Comparison of ENCODE assay signal across 10 mouse cellular contexts in the genomic region with DNA sequence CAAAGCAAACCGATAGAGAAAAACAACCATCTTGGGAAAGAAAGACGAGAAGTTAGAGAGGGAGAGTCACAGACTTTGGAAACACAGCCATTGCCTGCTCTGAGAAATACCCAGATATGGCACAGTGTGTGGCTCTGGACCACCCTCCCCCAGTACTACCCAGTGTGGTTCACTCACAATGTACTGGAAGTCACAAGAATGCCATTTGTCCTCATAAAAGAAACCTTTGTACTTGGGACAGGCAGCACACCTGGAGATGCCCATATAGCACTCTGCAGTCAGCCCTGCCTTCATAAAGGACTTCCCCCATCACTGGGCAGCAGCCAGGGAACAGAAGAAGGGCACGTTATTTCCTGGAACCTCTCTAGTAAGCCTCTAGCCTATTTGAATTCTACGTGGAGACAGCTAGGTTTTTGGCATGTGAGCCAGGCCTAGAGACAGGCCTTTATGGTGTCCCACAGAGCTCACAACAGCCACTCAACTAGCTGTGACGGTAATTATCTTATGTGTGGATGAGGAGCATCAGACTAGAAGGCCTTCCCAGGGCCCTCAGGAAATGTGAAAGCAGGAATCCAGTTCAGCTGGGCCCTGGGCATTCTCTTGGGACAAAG.
DNase-seq lines count a peak whose midpoint lies in the region; ATAC-seq lines count a peak whose summit lies in the region.
"Had no signal": no experiment of that assay in that cellular context is flagged by ENCODE, and none has a peak within 500 bp of the region (broad histone marks: within the 10 kb centered on the region; RNA-seq: fewer than 3 reads in every experiment).

No protein-coding gene starts in this region.

- no peaks in the 10 kb centered on the region for H3K36me3 ChIP-seq in forebrain, embryonic 14.5 days (ENCODE audit: control insufficient read depth, insufficient read depth, low read length)
- no peaks in the 10 kb centered on the region for H3K36me3 ChIP-seq in forebrain, embryonic 12.5 days (replicated peaks)
- no peaks in the 10 kb centered on the region for H3K36me3 ChIP-seq in kidney, embryonic 16.5 days (ENCODE audit: insufficient read depth, low read length)
- H3K36me3 ChIP-seq in intestine, embryonic 16.5 days (ENCODE audit: control insufficient read depth, insufficient read depth, low read length), result no peaks in the 10 kb centered on the region
- H3K36me3 ChIP-seq: liver, embryonic 13.5 days had no signal

- no peak overlapping the region for H3K4me2 ChIP-seq in forebrain, embryonic 14.5 days (ENCODE audit: low read length)
- H3K4me2 ChIP-seq in forebrain, embryonic 12.5 days, result no peak overlapping the region
- H3K4me2 ChIP-seq in kidney, embryonic 16.5 days (replicated peaks; ENCODE audit: low read depth, low read length), result no peak overlapping the region
- no peak overlapping the region for H3K4me2 ChIP-seq in intestine, embryonic 16.5 days (ENCODE audit: low read depth, low read length)
- H3K4me2 ChIP-seq: liver, embryonic 13.5 days had no signal

- ATAC-seq in forebrain, embryonic 14.5 days, result peak; percentile 52
- no peak; the same call in 1 of the 2 replicates for ATAC-seq in forebrain, embryonic 12.5 days (ENCODE audit: low FRiP score)
- 0 out of 2 replicates have a peak, but pooled peaks have one; percentile 11 for ATAC-seq in kidney, embryonic 16.5 days (ENCODE audit: low FRiP score, low TSS enrichment)
- ATAC-seq in intestine, embryonic 16.5 days, result peak; percentile 96

- no peak for DNase-seq in forebrain, embryonic 14.5 days (ENCODE audit: low spot score)
- no peak for DNase-seq in kidney, postnatal 14 days
- DNase-seq in Muller cell, postnatal 12 days (ENCODE audit: inconsistent ontology term), result peak; percentile 30
- no peak for DNase-seq in embryo, embryonic 10.5 days (ENCODE audit: low spot score)
- no peak for DNase-seq in gastrocnemius, postnatal 4 days (ENCODE audit: low spot score in 2 of 2)
- DNase-seq: B cell, adult 2 months; liver, embryonic 13.5 days had no signal

- no peak overlapping the region for H3K9ac ChIP-seq in forebrain, embryonic 14.5 days (ENCODE audit: low read length)
- no peak overlapping the region for H3K9ac ChIP-seq in forebrain, embryonic 12.5 days
- H3K9ac ChIP-seq in kidney, embryonic 16.5 days (replicated peaks; ENCODE audit: low read length), result no peak overlapping the region
- no peak overlapping the region for H3K9ac ChIP-seq in intestine, embryonic 16.5 days (ENCODE audit: low read depth, low read length)
- H3K9ac ChIP-seq: liver, embryonic 13.5 days had no signal

- peaks cover 13% of the 10 kb centered on the region for H3K4me1 ChIP-seq in forebrain, embryonic 14.5 days (ENCODE audit: control insufficient read depth, insufficient read depth, low read length)
- H3K4me1 ChIP-seq in forebrain, embryonic 12.5 days, result peaks cover 23% of the 10 kb centered on the region
- peaks cover 23% of the 10 kb centered on the region for H3K4me1 ChIP-seq in kidney, embryonic 16.5 days (ENCODE audit: insufficient read depth, low read length)
- H3K4me1 ChIP-seq in intestine, embryonic 16.5 days (ENCODE audit: control insufficient read depth, insufficient read depth, low read length), result peaks cover 20% of the 10 kb centered on the region
- H3K4me1 ChIP-seq: liver, embryonic 13.5 days had no signal

- H3K9me3 ChIP-seq in forebrain, embryonic 14.5 days (replicated peaks; ENCODE audit: control insufficient read depth, low read length), result no peaks in the 10 kb centered on the region
- no peaks in the 10 kb centered on the region for H3K9me3 ChIP-seq in forebrain, embryonic 12.5 days
- H3K9me3 ChIP-seq in kidney, embryonic 16.5 days (ENCODE audit: low read length), result peaks cover 4% of the 10 kb centered on the region; the same call in 1 of the 2 replicates
- no peaks in the 10 kb centered on the region for H3K9me3 ChIP-seq in intestine, embryonic 16.5 days (ENCODE audit: control insufficient read depth, low read length)
- H3K9me3 ChIP-seq: liver, embryonic 13.5 days had no signal

- WGBS in forebrain, embryonic 14.5 days, result 45% methylated on average over 5 of the region's 5 CpGs
- WGBS in forebrain, embryonic 12.5 days, result 74% methylated on average over 5 of the region's 5 CpGs
- 45% methylated on average over 5 of the region's 5 CpGs for WGBS in kidney, embryonic 16.5 days
- 51% methylated on average over 5 of the region's 5 CpGs for WGBS in intestine, embryonic 16.5 days

- no peak overlapping the region for H3K4me3 ChIP-seq in forebrain, embryonic 14.5 days (ENCODE audit: low read depth, low read length)
- no peak overlapping the region for H3K4me3 ChIP-seq in forebrain, embryonic 12.5 days (replicated peaks)
- no peak overlapping the region for H3K4me3 ChIP-seq in kidney, embryonic 16.5 days (ENCODE audit: low read length)
- no peak overlapping the region for H3K4me3 ChIP-seq in intestine, embryonic 16.5 days (ENCODE audit: low read length)
- H3K4me3 ChIP-seq: liver, embryonic 13.5 days had no signal

- no peak overlapping the region for H3K27ac ChIP-seq in forebrain, embryonic 14.5 days (ENCODE audit: low read depth, low read length)
- H3K27ac ChIP-seq in forebrain, embryonic 12.5 days, result no peak overlapping the region
- H3K27ac ChIP-seq in kidney, embryonic 16.5 days (ENCODE audit: low read length), result no peak overlapping the region
- peak overlapping the region; percentile 43 for H3K27ac ChIP-seq in intestine, embryonic 16.5 days (ENCODE audit: low read length)
- H3K27ac ChIP-seq: liver, embryonic 13.5 days had no signal

- peaks cover 22% of the 10 kb centered on the region for H3K27me3 ChIP-seq in forebrain, embryonic 14.5 days (replicated peaks; ENCODE audit: control insufficient read depth, insufficient read depth, low read length)
- H3K27me3 ChIP-seq in forebrain, embryonic 12.5 days, result peaks cover 58% of the 10 kb centered on the region
- H3K27me3 ChIP-seq in kidney, embryonic 16.5 days (ENCODE audit: insufficient read depth, low read length), result no peaks in the 10 kb centered on the region
- H3K27me3 ChIP-seq in intestine, embryonic 16.5 days (replicated peaks; ENCODE audit: control insufficient read depth, insufficient read depth, low read length), result no peaks in the 10 kb centered on the region
- H3K27me3 ChIP-seq: liver, embryonic 13.5 days had no signal
